Mouse (Mus musculus) olfactory bulb, adult 2 months (tissue): Measurements from ENCODE around the gene Rcn2.

Experiments used
- CTCF ChIP-seq: fragments of 200-500 bp; IDR thresholded peaks from 2 replicates; pipeline ENCODE4 v1.5.1; 2012; ENCODE audit warnings: low read depth, mild to moderate bottlenecking, low read length, moderate library complexity; ENCODE audit not compliant: insufficient read depth
- POLR2A ChIP-seq: fragments of 200-500 bp; IDR thresholded peaks from 2 replicates; pipeline ENCODE4 v1.6.1; 2012; ENCODE audit warnings: mild to moderate bottlenecking, low read depth, low read length, moderate library complexity; ENCODE audit not compliant: insufficient read depth

GRCm38 (mm10) chr9:56041372-56042180 is at the start of gene Rcn2:
- TF ChIP-seq POLR2A (peak; percentile 97), CTCF (no peak)
